Comparison of ENCODE assay signal across 7 mouse cellular contexts in the genomic region with DNA sequence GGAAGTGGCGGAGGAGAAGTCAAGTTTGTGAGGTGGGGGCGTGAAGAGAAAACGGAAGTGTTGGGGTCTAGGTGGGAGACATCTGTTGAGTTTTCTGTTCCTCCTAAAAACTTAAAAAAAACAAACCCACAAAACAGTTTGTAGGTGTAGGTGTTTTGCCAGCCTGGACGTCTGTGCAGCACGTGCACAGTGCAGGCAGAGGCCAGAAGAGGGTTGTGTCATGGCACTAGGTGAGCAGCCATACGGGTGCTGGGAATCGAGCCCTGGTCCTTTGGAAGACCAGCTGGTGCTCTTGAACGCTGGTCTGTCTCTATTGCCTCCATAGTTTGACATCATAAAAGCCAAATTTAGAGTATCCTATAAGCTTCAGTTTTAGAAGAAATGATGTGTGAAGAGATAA. TPM values are rescaled to one million over a fixed set of nuclear protein-coding genes. Genes with fewer than 3 reads are reported as not detected.
DNase-seq lines count a peak whose midpoint lies in the region; ATAC-seq and TF ChIP-seq lines count a peak whose summit lies in the region.

No protein-coding gene starts in this region.

- H3K36me3 ChIP-seq in lung, postnatal 0 days (ENCODE audit: insufficient read depth, low read length), result no peaks in the 10 kb centered on the region
- peaks cover 30% of the 10 kb centered on the region for H3K36me3 ChIP-seq in intestine, embryonic 14.5 days (ENCODE audit: control insufficient read depth, insufficient read depth, low read length)
- H3K36me3 ChIP-seq in midbrain, embryonic 16.5 days (ENCODE audit: control insufficient read depth, insufficient read depth, low read length), result peaks cover 16% of the 10 kb centered on the region

- no peak for ATAC-seq in lung, postnatal 0 days
- 0 out of 2 replicates have a peak, but pooled peaks have one; percentile 29 for ATAC-seq in intestine, embryonic 14.5 days (replicated peaks; ENCODE audit: low FRiP score, low TSS enrichment, low read depth)
- peak; percentile 43 for ATAC-seq in midbrain, embryonic 16.5 days
- no peak for ATAC-seq in CD4-positive, CD25-positive, alpha-beta regulatory T cell, adult 4 months

- 9% methylated on average over 8 of the region's 8 CpGs for WGBS in lung, postnatal 0 days
- WGBS in intestine, embryonic 14.5 days, result 13% methylated on average over 8 of the region's 8 CpGs
- 17% methylated on average over 8 of the region's 8 CpGs for WGBS in midbrain, embryonic 16.5 days

- no peaks in the 10 kb centered on the region for H3K9me3 ChIP-seq in lung, postnatal 0 days (ENCODE audit: low read length)
- no peaks in the 10 kb centered on the region for H3K9me3 ChIP-seq in intestine, embryonic 14.5 days (ENCODE audit: control insufficient read depth, low read length)
- H3K9me3 ChIP-seq in midbrain, embryonic 16.5 days (replicated peaks; ENCODE audit: control insufficient read depth, low read length, poor library complexity, severe bottlenecking), result no peaks in the 10 kb centered on the region

- TF ChIP-seq CTCF in lung, postnatal 0 days (IDR thresholded peaks at IDR 0.05), result no peak

- H3K4me2 ChIP-seq in lung, postnatal 0 days (replicated peaks; ENCODE audit: low read depth, low read length), result peak overlapping the region; percentile 66
- H3K4me2 ChIP-seq in intestine, embryonic 14.5 days (ENCODE audit: low read length), result peak overlapping the region; percentile 58
- H3K4me2 ChIP-seq in midbrain, embryonic 16.5 days (ENCODE audit: low read length), result peak overlapping the region; percentile 77

- TF ChIP-seq EP300 in lung, postnatal 0 days (IDR thresholded peaks at IDR 0.05), result no peak

- peak overlapping the region; percentile 71 for H3K9ac ChIP-seq in lung, postnatal 0 days (replicated peaks; ENCODE audit: low read depth)
- peak overlapping the region; percentile 91 for H3K9ac ChIP-seq in intestine, embryonic 14.5 days (ENCODE audit: low read length)
- peak overlapping the region; percentile 81 for H3K9ac ChIP-seq in midbrain, embryonic 16.5 days (ENCODE audit: low read depth, low read length)

- H3K4me1 ChIP-seq in lung, postnatal 0 days (ENCODE audit: insufficient read depth, low read depth, low read length), result peaks cover 8% of the 10 kb centered on the region
- peaks cover 13% of the 10 kb centered on the region; the same call in 1 of the 2 replicates for H3K4me1 ChIP-seq in intestine, embryonic 14.5 days (replicated peaks; ENCODE audit: control insufficient read depth, insufficient read depth, low read length)
- H3K4me1 ChIP-seq in midbrain, embryonic 16.5 days (ENCODE audit: control insufficient read depth, insufficient read depth, low read length), result peaks cover 18% of the 10 kb centered on the region

- H3K27ac ChIP-seq in lung, postnatal 0 days (ENCODE audit: low read length), result peak overlapping the region; percentile 90
- H3K27ac ChIP-seq in intestine, embryonic 14.5 days (ENCODE audit: low read depth), result peak overlapping the region; percentile 96
- H3K27ac ChIP-seq in midbrain, embryonic 16.5 days (ENCODE audit: low read length), result peak overlapping the region; percentile 91

- no peak for DNase-seq in lung, postnatal 0 days (ENCODE audit: low spot score)
- no peak for DNase-seq in lung, postnatal 4 days
- DNase-seq in cerebellum, adult 9-11 months, result peak; percentile 19
- no peak for DNase-seq in intestine, embryonic 14.5 days (ENCODE audit: low spot score)
- no peak for DNase-seq in urinary bladder, adult 2 months (ENCODE audit: low spot score)

- H3K4me3 ChIP-seq in lung, postnatal 0 days (ENCODE audit: low read depth, low read length), result peak overlapping the region; percentile 75
- H3K4me3 ChIP-seq in intestine, embryonic 14.5 days (ENCODE audit: low read depth, low read length), result peak overlapping the region; percentile 90
- peak overlapping the region; percentile 80 for H3K4me3 ChIP-seq in midbrain, embryonic 16.5 days (ENCODE audit: low read depth, low read length)

- H3K27me3 ChIP-seq in lung, postnatal 0 days (replicated peaks; ENCODE audit: insufficient read depth, low read length), result no peaks in the 10 kb centered on the region
- H3K27me3 ChIP-seq in intestine, embryonic 14.5 days (replicated peaks; ENCODE audit: control insufficient read depth, insufficient read depth, low read length), result no peaks in the 10 kb centered on the region
- H3K27me3 ChIP-seq in midbrain, embryonic 16.5 days (ENCODE audit: control insufficient read depth, insufficient read depth, low read depth, low read length), result no peaks in the 10 kb centered on the region

RNA-seq across cellular contexts. Expression of a gene that starts 0.6 kb away (rescaled TPM):
- polyA plus RNA-seq in lung, postnatal 0 days (2015; fragmentation: Nextera tagmentation; extraction: Ambion mirVana), result 13.7 and 18.1 TPM in 2 replicates
- 31.9 and 36.4 TPM in 2 replicates for polyA plus RNA-seq in intestine, embryonic 14.5 days (2014; fragmentation: Nextera tagmentation; extraction: Ambion mirVana)
- polyA plus RNA-seq in midbrain, embryonic 16.5 days (2015; fragmentation: Nextera tagmentation; extraction: Ambion mirVana), result 53.2 and 60.0 TPM in 2 replicates
- polyA plus RNA-seq in urinary bladder, adult 2 months (2012; rRNA removed), result 12.1 and 12.4 TPM in 2 replicates
- 10 to 100 TPM; 29.2 to 36.8 TPM for polyA plus RNA-seq in CD4-positive, CD25-positive, alpha-beta regulatory T cell, adult 4 months (2017; shearing (Covaris generic))

RNA-seq across cellular contexts. Expression of a gene that starts 46.8 kb away (rescaled TPM):
- polyA plus RNA-seq in lung, postnatal 0 days (2015; fragmentation: Nextera tagmentation; extraction: Ambion mirVana), result 49.1 and 60.8 TPM in 2 replicates
- 58.7 and 61.8 TPM in 2 replicates for polyA plus RNA-seq in intestine, embryonic 14.5 days (2014; fragmentation: Nextera tagmentation; extraction: Ambion mirVana)
- 45.8 and 57.5 TPM in 2 replicates for polyA plus RNA-seq in midbrain, embryonic 16.5 days (2015; fragmentation: Nextera tagmentation; extraction: Ambion mirVana)
- polyA plus RNA-seq in urinary bladder, adult 2 months (2012; rRNA removed), result 59.0 and 60.9 TPM in 2 replicates
- polyA plus RNA-seq in CD4-positive, CD25-positive, alpha-beta regulatory T cell, adult 4 months (2017; shearing (Covaris generic)), result 10 to 100 TPM; 63.6 to 82.3 TPM

RNA-seq across cellular contexts. Expression of a gene that starts 59.5 kb away (rescaled TPM):
- 4.7 and 4.9 TPM in 2 replicates for polyA plus RNA-seq in lung, postnatal 0 days (2015; fragmentation: Nextera tagmentation; extraction: Ambion mirVana)
- 4.4 and 5.5 TPM in 2 replicates for polyA plus RNA-seq in intestine, embryonic 14.5 days (2014; fragmentation: Nextera tagmentation; extraction: Ambion mirVana)
- 7.6 and 8.6 TPM in 2 replicates for polyA plus RNA-seq in midbrain, embryonic 16.5 days (2015; fragmentation: Nextera tagmentation; extraction: Ambion mirVana)
- 7.9 and 14.8 TPM in 2 replicates for polyA plus RNA-seq in urinary bladder, adult 2 months (2012; rRNA removed)
- polyA plus RNA-seq in CD4-positive, CD25-positive, alpha-beta regulatory T cell, adult 4 months (2017; shearing (Covaris generic)), result 1 to 10 TPM; 5.1 to 5.9 TPM

Comparison
In these comparisons a context has a peak if more than half of its experiments do, and no peak if none do; other contexts are left out.
1. ATAC-seq: peak in intestine, embryonic 14.5 days (single experiment) and midbrain, embryonic 16.5 days (single experiment); none in lung, postnatal 0 days (single experiment) and CD4-positive, CD25-positive, alpha-beta regulatory T cell, adult 4 months (single experiment).
2. Peak in every context shown above with its lines, with median percentiles within 50 percentile points of each other: H3K27ac ChIP-seq, H3K4me2 ChIP-seq, H3K4me3 ChIP-seq and H3K9ac ChIP-seq.